Mouse (Mus musculus) lung, embryonic 15.5 days (tissue): Measurements from ENCODE around the gene Lmf2. TPM values are rescaled to one million over a fixed set of nuclear protein-coding genes. Genes with fewer than 3 reads are reported as not detected.

ENCODE experiments used
- ATAC-seq: fragments of 200-750 bp; cut with Nextera tagmentation; 2 replicates; pipeline ENCODE4 v1.8.0; 2017; ENCODE audit warnings: moderate number of reproducible peaks, borderline replicate concordance; ENCODE audit not compliant: low FRiP score, low TSS enrichment; ENCODE audit errors: extremely low read depth
- H3K27ac ChIP-seq: fragments of 300-500 bp; sonication (generic); 2 replicates; pipeline ENCODE4 v1.5.1; 2015; ENCODE audit warnings: moderate library complexity, mild to moderate bottlenecking, inconsistent platforms
- H3K27me3 ChIP-seq: fragments of 300-500 bp; sonication (generic); 2 replicates; pipeline ENCODE4 v1.6.1; 2015; ENCODE audit warnings: inconsistent platforms
- H3K36me3 ChIP-seq: fragments of 300-500 bp; sonication (generic); 2 replicates; pipeline ENCODE4 v1.6.1; 2015; ENCODE audit warnings: inconsistent platforms
- H3K4me1 ChIP-seq: fragments of 300-500 bp; sonication (generic); 2 replicates; pipeline ENCODE4 v1.6.1; 2015; ENCODE audit warnings: inconsistent platforms
- H3K4me2 ChIP-seq: fragments of 300-500 bp; sonication (generic); 2 replicates; pipeline ENCODE4 v1.6.1; 2015; ENCODE audit warnings: inconsistent platforms, mild to moderate bottlenecking, moderate library complexity
- H3K4me3 ChIP-seq: fragments of 300-500 bp; sonication (generic); 2 replicates; pipeline ENCODE4 v1.5.1; 2015; ENCODE audit warnings: mild to moderate bottlenecking, inconsistent platforms
- H3K9ac ChIP-seq: fragments of 300-500 bp; sonication (generic); 2 replicates; pipeline ENCODE4 v1.6.1; 2015; ENCODE audit warnings: inconsistent platforms
- H3K9me3 ChIP-seq: fragments of 300-500 bp; sonication (generic); 2 replicates; pipeline ENCODE4 v1.6.1; 2016; ENCODE audit warnings: inconsistent platforms
- WGBS: fragments of 180-500 bp; shearing (Covaris S2); methylation state at CpG from one replicate; pipeline ENCODE4 v1.1.7; 2015; 5-methylcytosine and 5-hydroxymethylcytosine counted together
- polyA plus RNA-seq: library from polyadenylated mRNA; unstranded; fragments of >200 nt; fragmentation: Nextera tagmentation; extraction: Ambion mirVana; gene quantifications from 2 replicates; pipeline ENCODE4 v1.2.1, GENCODE M21; 2015

Lmf2 gene
- polyA plus RNA-seq, 1 experiment from 2014 or later = 74.4 TPM

DNA sequence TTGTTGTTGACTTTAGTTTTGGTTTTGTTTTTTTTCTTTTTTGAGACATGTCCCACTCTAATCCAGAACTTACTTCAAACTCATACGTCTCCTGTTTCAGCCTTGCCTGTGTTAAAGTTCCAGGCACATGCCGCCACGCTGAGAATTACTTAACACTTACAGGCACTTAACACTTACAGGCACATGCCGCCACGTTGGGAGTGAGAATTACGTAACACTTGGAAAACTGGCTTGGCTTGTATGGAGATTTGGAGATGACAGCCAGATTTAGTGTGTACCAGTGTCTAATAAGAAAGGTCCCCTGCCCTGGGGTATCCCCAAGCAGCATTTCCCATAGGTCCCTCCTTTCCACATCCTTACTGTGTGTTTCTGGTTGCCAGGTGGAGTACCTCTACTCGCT, 7.6 kb upstream of the Lmf2 start:
- no peak overlapping the region for H3K27ac ChIP-seq
- no peak overlapping the region for H3K9ac ChIP-seq
- H3K36me3 ChIP-seq = peaks cover 87% of the 10 kb centered on the region
- WGBS = 71% methylated on average over 7 of the region's 7 CpGs
- H3K27me3 ChIP-seq = no peaks in the 10 kb centered on the region
- no peak for ATAC-seq
- H3K9me3 ChIP-seq = no peaks in the 10 kb centered on the region
- H3K4me1 ChIP-seq = peaks cover 10% of the 10 kb centered on the region; the same call in 1 of the 2 replicates
- no peak overlapping the region for H3K4me3 ChIP-seq
- H3K4me2 ChIP-seq = no peak overlapping the region

GRCm38 (mm10) chr15:89358784-89359183, 3.3 kb upstream of the Lmf2 start:
- Histone ChIP-seq H3K27me3 (no peaks in the 10 kb centered on the region), H3K36me3 (peaks cover 49% of the 10 kb centered on the region), H3K4me3 (no peak overlapping the region), H3K9me3 (no peaks in the 10 kb centered on the region), H3K4me2 (no peak overlapping the region), H3K4me1 (peaks cover 31% of the 10 kb centered on the region), H3K27ac (no peak overlapping the region), H3K9ac (no peak overlapping the region)
- no peak for ATAC-seq
- WGBS = 73% methylated on average over 3 of the region's 3 CpGs

GRCm38 (mm10) chr15:89356372-89356771, 913 bp upstream of the Lmf2 start:
- Histone ChIP-seq H3K9ac (peak overlapping the region; percentile 91), H3K27me3 (no peaks in the 10 kb centered on the region), H3K27ac (peak overlapping the region; percentile 91), H3K4me3 (peak overlapping the region; percentile 81), H3K4me1 (peaks cover 31% of the 10 kb centered on the region), H3K9me3 (no peaks in the 10 kb centered on the region), H3K4me2 (peak overlapping the region; percentile 55), H3K36me3 (peaks cover 48% of the 10 kb centered on the region)
- WGBS = under 1% methylated on average over 15 of the region's 15 CpGs
- peak; percentile 66; the same call in 1 of the 2 replicates for ATAC-seq

DNA sequence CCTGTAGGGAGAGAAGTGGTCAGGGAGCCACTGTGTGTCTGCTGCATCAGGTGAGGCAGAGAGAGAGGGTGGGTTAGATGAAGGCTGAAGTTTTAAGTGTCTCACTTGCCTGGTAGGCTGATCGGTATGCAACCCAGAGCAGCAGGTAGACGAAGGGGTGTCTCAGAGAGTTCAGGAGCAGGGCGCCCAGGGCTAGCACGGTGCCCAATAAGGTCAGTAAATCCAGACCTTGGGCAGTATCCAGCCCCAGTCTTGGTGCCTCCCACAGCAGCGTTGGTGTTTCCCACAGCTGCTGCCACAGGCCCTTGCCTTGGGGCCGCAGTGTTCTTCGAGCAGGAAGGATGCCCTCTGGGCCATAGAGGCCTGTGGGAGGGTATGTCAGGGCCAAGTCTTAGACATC, 1.0 kb downstream of the Lmf2 start:
- Histone ChIP-seq H3K27me3 (no peaks in the 10 kb centered on the region), H3K4me3 (peak overlapping the region; percentile 81), H3K27ac (no peak overlapping the region), H3K4me2 (peak overlapping the region; percentile 77), H3K36me3 (peaks cover 50% of the 10 kb centered on the region), H3K9ac (peak overlapping the region; percentile 91), H3K9me3 (no peaks in the 10 kb centered on the region), H3K4me1 (peaks cover 31% of the 10 kb centered on the region)
- 70% methylated on average over 7 of the region's 7 CpGs for WGBS
- ATAC-seq = no peak

- peaks cover 48% of the 10 kb centered on the region for H3K36me3 ChIP-seq
- peaks cover 27% of the 10 kb centered on the region for H3K4me1 ChIP-seq
- no peak for ATAC-seq
- H3K4me3 ChIP-seq = no peak overlapping the region
- no peaks in the 10 kb centered on the region for H3K27me3 ChIP-seq
- H3K9ac ChIP-seq = peak overlapping the region; percentile 91; the same call in 1 of the 2 replicates
- 93% methylated on average over 16 of the region's 16 CpGs for WGBS
- H3K27ac ChIP-seq = no peak overlapping the region
- H3K4me2 ChIP-seq = peak overlapping the region; percentile 77; the same call in 1 of the 2 replicates
- no peaks in the 10 kb centered on the region for H3K9me3 ChIP-seq
Observed at GRCm38 (mm10) chr15:89353837-89354236, 1.6 kb downstream of the Lmf2 start.

DNA sequence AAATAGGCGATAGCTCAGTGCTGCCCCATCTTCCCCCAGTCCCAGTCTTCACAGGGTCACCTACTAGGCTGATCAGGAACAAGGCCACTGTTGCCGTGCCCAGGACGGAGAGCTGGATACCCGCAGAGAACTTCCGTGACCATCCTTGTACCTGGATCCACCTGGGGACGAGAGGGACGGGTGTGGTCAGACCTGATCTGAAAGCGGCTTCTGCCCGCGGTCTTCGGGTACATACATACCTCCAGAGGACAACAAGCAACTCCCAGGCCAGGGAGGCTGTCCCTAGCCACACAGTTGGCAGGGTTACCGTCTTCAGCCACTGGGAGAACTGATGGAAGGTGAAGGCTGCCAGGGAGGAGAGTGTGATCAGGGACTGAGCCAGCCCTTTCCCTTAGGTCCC, 2.7 kb downstream of the Lmf2 start:
- no peak overlapping the region for H3K4me3 ChIP-seq
- no peak overlapping the region for H3K4me2 ChIP-seq
- no peak overlapping the region for H3K9ac ChIP-seq
- H3K27ac ChIP-seq = no peak overlapping the region
- no peak for ATAC-seq
- peaks cover 19% of the 10 kb centered on the region for H3K4me1 ChIP-seq
- peaks cover 43% of the 10 kb centered on the region for H3K36me3 ChIP-seq
- no peaks in the 10 kb centered on the region for H3K27me3 ChIP-seq
- 94% methylated on average over 12 of the region's 12 CpGs for WGBS
- no peaks in the 10 kb centered on the region for H3K9me3 ChIP-seq

GRCm38 (mm10) chr15:89352054-89352453, 3.4 kb downstream of the Lmf2 start:
- H3K27me3 ChIP-seq = no peaks in the 10 kb centered on the region
- H3K4me2 ChIP-seq = no peak overlapping the region
- no peak overlapping the region for H3K9ac ChIP-seq
- ATAC-seq = no peak
- H3K9me3 ChIP-seq = no peaks in the 10 kb centered on the region
- H3K36me3 ChIP-seq = peaks cover 43% of the 10 kb centered on the region
- H3K4me3 ChIP-seq = no peak overlapping the region
- no peak overlapping the region for H3K27ac ChIP-seq
- H3K4me1 ChIP-seq = peaks cover 12% of the 10 kb centered on the region
- 92% methylated on average over 14 of the region's 14 CpGs for WGBS

DNA sequence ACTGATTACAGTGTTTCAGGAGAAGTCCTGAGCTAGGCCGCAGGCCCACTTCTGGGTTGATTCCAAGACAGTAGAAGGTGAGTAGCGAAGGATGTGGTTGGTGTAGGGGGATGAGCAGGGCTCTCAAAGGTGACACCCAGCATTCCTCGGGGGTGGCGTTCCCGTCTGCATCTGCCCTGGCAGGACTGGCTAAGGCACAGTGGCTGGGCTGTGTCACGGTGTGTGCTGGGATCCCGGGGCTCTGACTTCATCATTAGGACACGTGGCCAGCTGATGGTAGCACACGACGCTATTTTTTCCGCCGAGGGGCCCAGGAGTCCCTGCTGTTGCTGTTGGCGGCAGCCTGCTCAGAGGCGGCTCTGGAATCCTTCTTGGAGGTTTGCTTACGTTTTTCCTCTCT, 4.2 kb downstream of the Lmf2 start:
- Histone ChIP-seq H3K4me2 (no peak overlapping the region), H3K27me3 (no peaks in the 10 kb centered on the region), H3K9me3 (no peaks in the 10 kb centered on the region), H3K4me1 (peaks cover 10% of the 10 kb centered on the region), H3K4me3 (no peak overlapping the region), H3K9ac (no peak overlapping the region), H3K27ac (no peak overlapping the region), H3K36me3 (peaks cover 43% of the 10 kb centered on the region)
- 80% methylated on average over 15 of the region's 15 CpGs for WGBS
- ATAC-seq = no peak

DNA sequence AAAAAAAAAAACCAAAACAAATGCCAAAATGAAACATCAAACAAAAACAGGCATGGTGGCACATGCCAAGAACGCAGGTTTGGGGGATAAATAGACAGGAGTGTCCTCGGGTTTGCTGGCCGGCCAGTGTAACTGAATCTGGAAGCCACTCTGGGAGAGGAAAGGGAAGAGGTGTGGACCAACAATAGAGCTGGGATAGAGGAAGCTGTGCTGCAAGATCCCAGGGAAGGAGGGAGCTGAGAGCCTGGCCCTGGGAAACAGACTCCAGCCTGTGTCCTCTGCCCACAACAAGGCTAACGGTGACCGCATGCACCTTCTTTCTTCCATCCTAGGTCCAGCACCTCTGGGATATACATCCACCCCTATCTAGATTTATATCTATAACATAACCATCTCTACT, 5.0 kb downstream of the Lmf2 start:
- Histone ChIP-seq H3K4me2 (no peak overlapping the region), H3K27me3 (no peaks in the 10 kb centered on the region), H3K4me1 (peaks cover 10% of the 10 kb centered on the region), H3K4me3 (no peak overlapping the region), H3K9me3 (no peaks in the 10 kb centered on the region), H3K36me3 (peaks cover 43% of the 10 kb centered on the region), H3K9ac (no peak overlapping the region), H3K27ac (no peak overlapping the region)
- no peak for ATAC-seq
- 83% methylated on average over 5 of the region's 5 CpGs for WGBS

- H3K27ac ChIP-seq = no peak overlapping the region
Observed at GRCm38 (mm10) chr15:89343325-89343724, 12.1 kb downstream of the Lmf2 start.

DNA sequence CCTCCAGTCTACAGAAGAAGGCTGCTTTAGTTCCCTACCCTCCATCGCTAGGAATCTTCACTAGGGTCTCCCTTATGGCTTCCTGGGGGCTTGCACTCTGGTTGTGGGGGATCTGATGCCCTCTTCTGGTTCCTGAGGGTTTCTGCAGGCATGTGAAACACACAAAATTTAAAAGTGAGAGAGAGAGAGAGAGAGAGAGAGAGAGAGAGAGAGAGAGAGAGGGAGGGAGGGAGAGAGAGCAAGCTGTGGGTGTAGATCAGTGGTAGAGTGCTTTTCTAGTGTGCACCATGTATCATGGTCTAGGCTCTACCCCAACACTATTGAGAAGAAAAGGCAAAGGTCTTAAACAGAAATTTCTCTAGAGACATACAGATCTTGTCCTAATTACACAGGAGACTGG, 13.8 kb downstream of the Lmf2 start:
- 46% methylated on average over 1 of the region's 1 CpGs for WGBS
- H3K36me3 ChIP-seq = no peaks in the 10 kb centered on the region
- no peak overlapping the region for H3K27ac ChIP-seq
- no peaks in the 10 kb centered on the region for H3K27me3 ChIP-seq
- no peak overlapping the region for H3K9ac ChIP-seq
- H3K4me3 ChIP-seq = no peak overlapping the region
- no peak overlapping the region for H3K4me2 ChIP-seq
- no peaks in the 10 kb centered on the region for H3K9me3 ChIP-seq
- ATAC-seq = no peak
- no peaks in the 10 kb centered on the region for H3K4me1 ChIP-seq

More at GRCm38 (mm10) chr15:89343325-89343724, 12.1 kb downstream of the Lmf2 start:
- Histone ChIP-seq H3K4me1 (no peaks in the 10 kb centered on the region), H3K36me3 (no peaks in the 10 kb centered on the region), H3K27me3 (no peaks in the 10 kb centered on the region), H3K4me3 (no peak overlapping the region), H3K4me2 (no peak overlapping the region), H3K9me3 (no peaks in the 10 kb centered on the region), H3K9ac (no peak overlapping the region)
- WGBS = 88% methylated on average over 3 of the region's 3 CpGs
- no peak for ATAC-seq

- 82% methylated on average over 3 of the region's 3 CpGs for WGBS
- Histone ChIP-seq H3K9ac (no peak overlapping the region), H3K27me3 (no peaks in the 10 kb centered on the region), H3K36me3 (no peaks in the 10 kb centered on the region), H3K27ac (no peak overlapping the region), H3K4me2 (no peak overlapping the region), H3K4me1 (no peaks in the 10 kb centered on the region), H3K9me3 (no peaks in the 10 kb centered on the region), H3K4me3 (no peak overlapping the region)
- ATAC-seq = no peak
Observed at GRCm38 (mm10) chr15:89340136-89340535, 15.3 kb downstream of the Lmf2 start.

DNA sequence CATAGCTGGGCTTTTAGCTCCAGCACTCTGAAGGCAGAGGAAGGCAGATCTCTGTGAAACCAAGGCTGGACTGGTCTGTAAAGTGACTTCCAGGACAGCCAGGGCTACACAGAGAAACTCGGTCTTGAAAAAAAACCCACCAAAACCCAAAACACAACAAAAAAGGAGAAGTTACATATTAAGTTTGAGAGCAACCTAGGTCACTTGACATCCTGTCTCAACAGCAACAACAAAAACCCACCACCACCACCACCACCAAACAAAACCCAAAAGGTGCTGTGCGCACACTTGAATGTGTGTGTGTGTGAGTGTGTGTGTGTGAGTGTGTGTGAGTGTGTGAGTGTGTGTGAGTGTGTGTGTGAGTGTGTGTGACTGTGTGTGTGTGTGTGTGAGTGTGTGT, 15.8 kb downstream of the Lmf2 start:
- Histone ChIP-seq H3K27ac (no peak overlapping the region), H3K4me3 (no peak overlapping the region), H3K9me3 (no peaks in the 10 kb centered on the region), H3K9ac (no peak overlapping the region), H3K36me3 (no peaks in the 10 kb centered on the region), H3K4me2 (no peak overlapping the region), H3K4me1 (no peaks in the 10 kb centered on the region), H3K27me3 (no peaks in the 10 kb centered on the region)
- ATAC-seq = no peak
- 80% methylated on average over 2 of the region's 2 CpGs for whole genome bisulfite sequencing
